Mouse (Mus musculus) activated CD4-positive, CD25-positive, alpha-beta regulatory T cell, adult 4 months (primary cell): ENCODE results near the gene Sac3d1. TPM values are rescaled to one million over a fixed set of nuclear protein-coding genes. Genes with fewer than 3 reads are reported as not detected.
A peak's percentile ranks its signal among the peaks of the same experiment; 100 is the strongest.

ENCODE experiments used
- ATAC-seq: one replicate; pipeline ENCODE4 v1.8.0; 2017
- polyA plus RNA-seq, 2 experiments: library from polyadenylated mRNA; unstranded; fragments of 100-300 nt; shearing (Covaris generic); gene quantifications; one replicate each; pipeline ENCODE4 v1.2.1; 2017

Sac3d1 gene
- polyA plus RNA-seq, 2 experiments from 2014 or later = 2.5 to 2.6 TPM

- no peak for ATAC-seq
Measured at GRCm38 (mm10) chr19:6118677-6119185, 281 bp upstream of the Sac3d1 start.

- ATAC-seq = no peak
Measured at GRCm38 (mm10) chr19:6117346-6117985, 984 bp downstream of the Sac3d1 start.

- no peak for ATAC-seq
Measured at GRCm38 (mm10) chr19:6116113-6116850, 2.2 kb downstream of the Sac3d1 start.

- ATAC-seq = no peak
Measured at GRCm38 (mm10) chr19:6113116-6113515, 5.3 kb downstream of the Sac3d1 start.

- ATAC-seq = no peak
Measured at GRCm38 (mm10) chr19:6105586-6105985, 12.9 kb downstream of the Sac3d1 start, which contains the start of gene Naaladl1. Gene Naaladl1 (plus strand): TSS chr19:6105782.

GRCm38 (mm10) chr19:6104476-6104875 lies 14.0 kb downstream of the Sac3d1 start:
- ATAC-seq = no peak

GRCm38 (mm10) chr19:6102169-6102853 lies 16.1 kb downstream of the Sac3d1 start:
- no peak for ATAC-seq

- ATAC-seq = no peak
Measured at GRCm38 (mm10) chr19:6101186-6101585, 17.3 kb downstream of the Sac3d1 start.

- ATAC-seq = no peak
Measured at GRCm38 (mm10) chr19:6097847-6098246, 20.6 kb downstream of the Sac3d1 start.

- no peak for ATAC-seq
Measured at GRCm38 (mm10) chr19:6094119-6094518, 24.3 kb downstream of the Sac3d1 start, which contains the start of gene AC131692.1. Gene AC131692.1 (plus strand): TSS chr19:6094419.

GRCm38 (mm10) chr19:6088841-6089240 lies 29.6 kb downstream of the Sac3d1 start:
- no peak for ATAC-seq

GRCm38 (mm10) chr19:6085417-6085879 lies 33.0 kb downstream of the Sac3d1 start:
- peak; percentile 86 for ATAC-seq

- peak; percentile 88 for ATAC-seq
Measured at GRCm38 (mm10) chr19:6084478-6085248, 33.8 kb downstream of the Sac3d1 start, which contains the start of the genes Zfpl1 and Cdca5. Gene Zfpl1 (minus strand): TSS chr19:6084956. Gene Cdca5 (plus strand): TSS chr19:6084983.

GRCm38 (mm10) chr19:6082156-6082555 lies 36.3 kb downstream of the Sac3d1 start, which contains the start of gene Gm28374:
Gene Gm28374 (minus strand): TSS chr19:6082256.
- ATAC-seq = no peak

GRCm38 (mm10) chr19:6079983-6080480 lies 38.4 kb downstream of the Sac3d1 start, which contains the start of gene Tmem262:
Gene Tmem262 (plus strand): TSS chr19:6080033.
- no peak for ATAC-seq

- peak; percentile 93 for ATAC-seq
Measured at GRCm38 (mm10) chr19:6076564-6077393, 41.7 kb downstream of the Sac3d1 start, which contains the start of gene Vps51. Gene Vps51 (minus strand): TSS chr19:6077231.

- no peak for ATAC-seq
Measured at GRCm38 (mm10) chr19:6073889-6074288, 44.6 kb downstream of the Sac3d1 start.

GRCm38 (mm10) chr19:6071261-6071660 lies 47.2 kb downstream of the Sac3d1 start:
- no peak for ATAC-seq

GRCm38 (mm10) chr19:6070571-6071250 lies 47.7 kb downstream of the Sac3d1 start:
- ATAC-seq = no peak

- no peak for ATAC-seq
Measured at GRCm38 (mm10) chr19:6069851-6070250, 48.6 kb downstream of the Sac3d1 start.
